Mouse (Mus musculus) lung, postnatal 10 days (tissue): ENCODE results near the gene Lzts3.
"Not testable (repeated sequence)": the region's sequence is repeated elsewhere in the genome, so short reads cannot be mapped to it uniquely, and the experiment has no call there.

Experiments
- DNase-seq: peaks from one replicate; pipeline ENCODE4 v3.0.0; 2021

Lzts3 gene

GRCm38 (mm10) chr2:130642684-130643369, at the start of gene Lzts3:
Gene Lzts3 (minus strand): TSS chr2:130642803.
- peak; percentile 95 for DNase-seq

- DNase-seq, result no peak
Observed at GRCm38 (mm10) chr2:130689011-130689410, 46.4 kb upstream of the Lzts3 start.

- no peak for DNase-seq
Observed at GRCm38 (mm10) chr2:130685426-130685825, 42.8 kb upstream of the Lzts3 start.

- DNase-seq, result no peak
Observed at GRCm38 (mm10) chr2:130681531-130681930, 38.9 kb upstream of the Lzts3 start.

- DNase-seq, result no peak
Observed at GRCm38 (mm10) chr2:130679899-130680298, 37.3 kb upstream of the Lzts3 start.

GRCm38 (mm10) chr2:130679154-130679553, 36.6 kb upstream of the Lzts3 start:
- no peak for DNase-seq

- no peak for DNase-seq
Observed at GRCm38 (mm10) chr2:130677211-130677610, 34.6 kb upstream of the Lzts3 start.

GRCm38 (mm10) chr2:130667559-130667958, 25.0 kb upstream of the Lzts3 start, which contains the start of gene Itpa:
Gene Itpa (plus strand): TSS chr2:130667610.
- peak; percentile 92 for DNase-seq

- peak; percentile 94 for DNase-seq
Observed at GRCm38 (mm10) chr2:130664102-130664701, 21.6 kb upstream of the Lzts3 start, which contains the start of gene Ddrgk1. Gene Ddrgk1 (minus strand): TSS chr2:130664659.

GRCm38 (mm10) chr2:130663342-130663741, 20.7 kb upstream of the Lzts3 start:
- no peak for DNase-seq

- DNase-seq, result no peak
Observed at GRCm38 (mm10) chr2:130658530-130658929, 15.9 kb upstream of the Lzts3 start.

GRCm38 (mm10) chr2:130657541-130657940, 14.9 kb upstream of the Lzts3 start:
- no peak for DNase-seq

- no peak for DNase-seq
Observed at GRCm38 (mm10) chr2:130656536-130656935, 13.9 kb upstream of the Lzts3 start.

GRCm38 (mm10) chr2:130655660-130656339, 13.2 kb upstream of the Lzts3 start:
- no peak for DNase-seq

- DNase-seq, result no peak
Observed at GRCm38 (mm10) chr2:130653760-130654159, 11.2 kb upstream of the Lzts3 start.

- no peak for DNase-seq
Observed at GRCm38 (mm10) chr2:130653303-130653702, 10.7 kb upstream of the Lzts3 start.

GRCm38 (mm10) chr2:130649028-130649427, 6.4 kb upstream of the Lzts3 start:
- not testable (repeated sequence) for DNase-seq

- DNase-seq, result no peak
Observed at GRCm38 (mm10) chr2:130645198-130645597, 2.6 kb upstream of the Lzts3 start.

- no peak for DNase-seq
Observed at GRCm38 (mm10) chr2:130642197-130642660, 374 bp downstream of the Lzts3 start.

- no peak for DNase-seq
Observed at GRCm38 (mm10) chr2:130641351-130642025, 1.1 kb downstream of the Lzts3 start.

GRCm38 (mm10) chr2:130639276-130639675, 3.3 kb downstream of the Lzts3 start:
- no peak for DNase-seq

- no peak for DNase-seq
Observed at GRCm38 (mm10) chr2:130638101-130638611, 4.4 kb downstream of the Lzts3 start.

- DNase-seq, result no peak
Observed at GRCm38 (mm10) chr2:130635847-130636246, 6.8 kb downstream of the Lzts3 start.
